Mouse (Mus musculus): ENCODE measurements around the gene Rnf111.
"Not testable (repeated sequence)": the region's sequence is repeated elsewhere in the genome, so short reads cannot be mapped to it uniquely, and the experiment has no call there.

The Rnf111 gene

GRCm38 (mm10) chr9:70496990-70497389 lies 6.5 kb downstream of the Rnf111 start:
- DNase-seq (ENCODE audit: low read depth, low spot score) = no peak

DNA sequence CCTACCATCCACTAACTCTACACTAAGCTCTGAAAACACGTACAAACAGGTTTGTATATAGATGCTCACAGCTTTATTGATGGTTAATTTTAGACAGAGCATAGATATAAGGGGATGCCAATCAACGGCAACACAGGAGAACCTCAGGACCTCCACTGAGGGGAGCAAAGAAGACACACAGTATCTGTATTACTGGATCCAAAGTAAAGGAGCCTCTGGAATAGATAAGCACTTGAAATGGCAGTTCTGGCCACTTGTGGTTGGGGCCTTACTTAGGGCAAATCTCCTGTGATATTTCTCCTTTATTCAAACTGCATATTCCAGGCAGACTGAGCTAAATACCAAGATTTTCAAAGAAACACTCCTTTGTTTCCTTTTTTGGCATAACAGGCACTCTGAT lies 10.5 kb downstream of the Rnf111 start:
- DNase-seq (ENCODE audit: low read depth, low spot score) = no peak

GRCm38 (mm10) chr9:70491176-70491575 lies 12.3 kb downstream of the Rnf111 start:
- no peak for DNase-seq (ENCODE audit: low read depth, low spot score)

DNA sequence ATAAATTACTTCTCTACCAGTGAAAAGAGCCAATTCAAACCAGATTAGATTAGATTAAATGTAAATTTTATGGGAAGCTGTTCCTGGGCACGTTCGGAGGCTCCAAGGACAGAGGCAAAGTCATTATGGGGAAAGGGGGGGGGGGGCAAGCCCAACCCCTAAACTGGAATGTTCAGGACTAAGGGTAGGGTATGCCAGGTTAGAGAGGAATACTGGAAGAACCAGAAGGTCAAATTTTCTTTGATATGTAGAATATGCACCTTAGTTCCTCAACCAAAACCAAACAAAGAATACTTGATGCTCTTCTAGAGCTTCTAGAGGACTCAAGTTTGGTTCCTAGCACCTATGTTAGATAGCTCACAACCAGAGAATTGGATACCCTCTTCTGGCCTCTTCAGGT lies 16.1 kb downstream of the Rnf111 start:
- no peak for DNase-seq (ENCODE audit: low read depth, low spot score)

- no peak for DNase-seq (ENCODE audit: low read depth, low spot score)
These were observed 17.7 kb downstream of the Rnf111 start for GRCm38 (mm10) chr9:70485840-70486239.

- DNase-seq (ENCODE audit: low read depth, low spot score) = no peak
These were observed 20.0 kb downstream of the Rnf111 start for GRCm38 (mm10) chr9:70483495-70483894.

GRCm38 (mm10) chr9:70481872-70482271 lies 21.7 kb downstream of the Rnf111 start:
- no peak for DNase-seq (ENCODE audit: low read depth, low spot score)

- DNase-seq (ENCODE audit: low read depth, low spot score) = no peak
These were observed 26.3 kb downstream of the Rnf111 start for GRCm38 (mm10) chr9:70477229-70477628.

GRCm38 (mm10) chr9:70475777-70476270 lies 27.7 kb downstream of the Rnf111 start:
- no peak for DNase-seq (ENCODE audit: low read depth, low spot score)

- no peak for DNase-seq (ENCODE audit: low read depth, low spot score)
These were observed 30.1 kb downstream of the Rnf111 start for GRCm38 (mm10) chr9:70473400-70473799.

DNA sequence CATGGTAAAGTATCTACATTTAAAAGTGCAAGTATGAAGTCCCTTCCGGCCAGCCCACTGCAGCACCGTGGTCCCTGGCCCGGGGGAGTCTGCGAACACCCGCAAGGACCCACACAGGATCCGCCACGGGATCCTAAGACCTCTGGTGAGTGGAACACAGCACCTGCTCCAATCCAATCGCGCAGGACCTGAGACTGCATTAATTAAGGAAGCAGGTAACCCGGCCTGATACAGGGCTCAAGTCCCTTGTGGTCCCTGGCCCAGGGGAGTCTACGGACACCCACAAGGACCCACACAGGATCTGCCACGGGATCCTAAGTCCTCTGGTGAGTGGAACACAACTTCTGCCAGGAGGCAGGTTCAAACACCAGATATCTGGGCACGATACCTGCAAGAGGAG lies 40.4 kb downstream of the Rnf111 start:
- DNase-seq (ENCODE audit: low read depth, low spot score) = not testable (repeated sequence)

DNA sequence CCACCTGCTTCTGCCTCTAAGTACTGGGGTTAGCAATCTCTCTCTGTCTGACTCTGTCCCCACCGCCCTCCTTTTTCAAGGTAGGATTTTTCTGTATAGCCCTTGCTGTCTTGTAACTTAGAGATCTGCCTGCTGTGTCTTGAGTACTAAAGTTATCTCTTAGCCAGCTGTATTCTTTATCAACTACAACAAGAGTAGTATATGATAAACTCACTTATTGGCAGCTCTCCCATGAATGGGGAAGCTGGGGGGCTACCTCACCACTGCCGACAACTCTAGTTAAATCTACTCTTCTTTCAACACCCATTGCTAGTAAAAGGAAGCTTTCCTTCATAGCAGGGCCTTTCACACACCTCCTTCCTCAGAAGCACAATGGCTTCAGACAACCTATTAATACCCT lies 51.2 kb downstream of the Rnf111 start:
- DNase-seq (ENCODE audit: low read depth, low spot score) = no peak

DNA sequence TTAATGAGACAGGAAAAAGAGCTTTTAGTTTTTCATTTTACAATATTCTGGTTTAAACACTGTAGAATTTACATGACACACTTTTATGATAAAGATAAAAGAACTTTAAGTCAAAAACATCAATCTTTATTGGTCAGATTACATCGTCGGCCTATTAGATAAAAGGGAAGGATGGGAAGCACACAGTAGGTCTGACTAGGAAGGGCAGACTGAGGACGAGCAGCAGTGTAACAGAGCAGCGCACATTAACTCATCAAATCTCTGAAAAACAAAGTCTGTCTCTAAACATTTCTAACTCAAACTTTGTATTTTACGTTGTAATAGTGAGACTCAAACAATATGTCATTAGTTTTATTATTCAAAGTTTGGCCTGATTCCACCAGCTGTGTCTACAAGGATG lies 54.5 kb downstream of the Rnf111 start:
- no peak for DNase-seq (ENCODE audit: low read depth, low spot score)

GRCm38 (mm10) chr9:70439959-70440358 lies 63.6 kb downstream of the Rnf111 start:
- no peak for DNase-seq (ENCODE audit: low read depth, low spot score)

DNA sequence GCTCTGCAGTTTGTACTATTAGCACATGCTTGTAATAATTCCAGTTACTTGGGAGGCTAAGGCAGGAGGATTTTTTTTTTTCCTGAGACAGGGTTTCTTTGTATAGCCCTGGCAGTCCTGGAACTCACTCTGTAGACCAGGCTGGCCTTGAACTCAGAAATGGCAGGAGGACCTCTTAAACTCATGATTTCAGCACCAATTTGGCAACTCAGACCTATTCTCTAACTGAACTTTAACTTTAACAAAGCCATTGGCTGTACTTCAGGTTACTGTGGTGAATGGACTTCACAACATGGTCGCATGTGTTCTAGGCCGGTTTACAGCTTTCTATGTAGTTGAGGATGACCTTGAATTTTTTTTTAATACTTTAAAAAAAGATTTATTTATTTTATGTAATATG lies 80.9 kb downstream of the Rnf111 start:
- no peak for DNase-seq (ENCODE audit: low read depth, low spot score)

DNA sequence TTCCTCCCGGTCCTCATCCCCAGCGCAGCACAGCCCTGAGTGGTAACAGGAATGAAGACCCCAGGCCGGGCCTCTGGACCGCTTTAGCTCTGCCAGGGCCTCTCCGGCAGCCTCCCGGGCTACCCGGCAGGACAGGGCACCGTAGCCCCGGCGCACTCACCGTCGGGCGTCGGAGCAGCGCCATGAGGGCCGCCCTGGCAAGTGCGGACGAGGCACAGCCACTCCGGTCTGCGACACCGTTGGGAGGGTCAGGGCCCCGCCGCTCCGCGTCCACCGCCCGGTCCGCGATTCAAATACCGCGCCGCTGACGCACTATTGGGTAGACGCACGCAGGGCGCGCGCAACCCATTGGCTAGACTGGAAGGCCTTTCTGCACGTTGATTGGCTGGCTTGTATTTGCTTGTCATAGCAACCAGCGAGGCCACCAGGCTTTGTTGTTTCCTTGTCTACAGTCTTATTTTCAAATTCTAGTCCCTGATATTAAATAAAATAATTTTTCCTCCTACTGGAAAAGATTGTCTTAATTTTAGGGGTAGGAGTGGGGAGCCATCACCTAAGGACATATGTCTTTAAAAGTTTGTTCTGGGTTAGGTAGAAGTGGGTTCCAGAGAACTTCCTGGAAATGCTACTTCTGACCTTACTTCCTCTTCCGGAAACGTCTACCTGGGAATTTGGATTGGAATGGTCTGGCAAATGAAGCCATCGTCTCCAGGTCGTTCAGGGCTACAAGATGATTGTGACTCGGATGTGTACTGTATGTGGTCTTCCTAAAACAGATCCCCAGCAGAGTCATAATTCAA lies 82.1 kb downstream of the Rnf111 start, which contains the start of gene Ccnb2:
Gene Ccnb2, minus strand, starts transcription at position 291 of the 800 bp plus-strand sequence.
- peak; percentile 93 for DNase-seq (ENCODE audit: low read depth, low spot score)

GRCm38 (mm10) chr9:70416412-70416811 lies 87.1 kb downstream of the Rnf111 start:
- DNase-seq (ENCODE audit: low read depth, low spot score) = peak; percentile 29

- DNase-seq (ENCODE audit: low read depth, low spot score) = no peak
These were observed 90.5 kb downstream of the Rnf111 start for GRCm38 (mm10) chr9:70413038-70413437.

DNA sequence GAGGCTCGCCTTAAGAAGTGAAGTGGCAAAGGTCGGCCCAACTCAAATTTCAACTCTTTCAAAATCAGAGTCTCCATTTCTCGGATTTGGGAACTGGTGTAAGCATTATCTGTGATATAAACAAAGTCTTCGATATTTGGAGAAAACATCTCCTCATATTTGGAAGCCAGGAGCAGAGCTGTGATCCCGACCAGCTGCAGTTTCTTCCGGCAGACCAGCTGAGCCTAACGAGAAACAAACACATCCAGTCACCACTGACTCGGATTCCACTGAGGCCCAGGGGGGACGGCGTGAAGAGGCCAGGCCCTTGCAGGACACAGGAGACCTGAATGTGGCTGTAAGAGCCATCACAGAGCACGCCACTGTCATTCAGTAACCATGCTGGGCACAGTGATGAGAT lies 92.9 kb downstream of the Rnf111 start:
- no peak for DNase-seq (ENCODE audit: low read depth, low spot score)

DNA sequence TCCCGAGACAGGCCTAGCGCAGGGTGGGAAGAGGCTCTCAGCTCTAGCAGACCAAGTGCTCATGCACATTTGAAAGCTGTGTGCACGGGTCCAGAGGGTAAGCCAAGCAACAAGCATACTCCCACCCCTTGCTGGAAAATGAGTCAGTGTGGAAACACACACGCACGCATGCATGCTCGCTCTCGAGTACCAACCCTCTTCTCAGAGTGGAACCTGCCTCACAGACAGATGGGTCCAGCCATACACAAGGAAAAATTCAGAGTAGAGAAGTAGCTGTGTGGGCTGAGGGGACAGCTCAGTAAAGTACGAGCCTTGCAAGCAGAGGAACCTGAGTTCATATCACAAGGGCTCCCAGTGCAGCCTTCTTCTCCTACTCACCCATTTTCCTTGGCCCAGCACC lies 93.8 kb downstream of the Rnf111 start:
- DNase-seq (ENCODE audit: low read depth, low spot score) = no peak

GRCm38 (mm10) chr9:70408791-70409190 lies 94.7 kb downstream of the Rnf111 start:
- no peak for DNase-seq (ENCODE audit: low read depth, low spot score)

DNA sequence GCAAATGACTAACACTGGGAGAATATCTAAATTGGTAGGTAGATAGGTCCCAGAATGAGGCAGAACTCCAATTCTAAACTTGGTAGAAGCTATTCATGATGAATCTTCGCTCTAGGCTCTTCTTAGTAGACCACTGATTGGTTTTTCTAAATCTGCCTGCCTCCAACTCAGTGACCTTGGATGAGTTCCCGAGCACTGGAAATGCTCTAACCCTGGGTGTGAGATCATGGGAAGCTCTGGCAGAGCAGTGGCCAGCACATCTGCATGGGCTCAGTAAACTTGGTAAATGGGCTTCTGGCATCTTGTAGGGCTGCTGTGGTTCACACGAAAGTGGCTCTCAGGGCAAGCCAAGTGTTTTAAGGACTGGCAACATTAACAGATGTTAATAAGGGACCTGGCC lies 96.9 kb downstream of the Rnf111 start:
- DNase-seq (ENCODE audit: low read depth, low spot score) = no peak

- no peak for DNase-seq (ENCODE audit: low read depth, low spot score)
These were observed 101.5 kb downstream of the Rnf111 start for GRCm38 (mm10) chr9:70401937-70402539.
